Mouse (Mus musculus) inflammation-experienced regulatory T-cells, adult 6 months (primary cell): ENCODE measurements around the gene Rhox4a2. TPM values are rescaled to one million over a fixed set of nuclear protein-coding genes. Genes with fewer than 3 reads are reported as not detected.
"Not testable (repeated sequence)": the region's sequence is repeated elsewhere in the genome, so short reads cannot be mapped to it uniquely, and the experiment has no call there.

Source experiments
- ATAC-seq: one replicate; pipeline ENCODE4 v1.8.0; 2017
- polyA plus RNA-seq, 3 experiments: library from polyadenylated mRNA; unstranded; fragments of 100-300 nt; shearing (Covaris generic); gene quantifications; one replicate each; pipeline ENCODE4 v1.2.1; 2017

Gene Rhox4a2
- not detected for polyA plus RNA-seq

DNA sequence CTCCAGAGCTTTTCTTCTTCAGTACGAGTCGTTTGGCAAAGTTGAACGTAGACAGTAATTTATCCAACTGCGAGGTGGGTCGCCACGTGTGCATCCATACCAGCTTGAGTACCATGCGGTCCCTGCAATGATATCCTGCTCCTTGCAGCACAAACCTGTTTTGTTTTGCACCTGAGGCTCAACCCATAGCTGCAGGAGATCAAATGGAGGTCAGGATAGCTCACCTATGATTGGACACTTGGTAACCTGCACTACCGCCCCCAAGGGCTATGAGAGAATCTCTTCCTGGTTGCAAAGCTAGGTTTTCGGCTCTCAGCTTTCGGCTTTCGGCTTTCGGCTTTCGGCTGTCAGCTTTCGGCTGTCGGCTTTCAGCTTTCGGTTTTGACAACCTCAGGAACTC, at the start of gene Rhox4a2:
Gene Rhox4a2 (plus strand): TSS at position 301 of the 400 bp plus-strand sequence.
- not testable (repeated sequence) for ATAC-seq

DNA sequence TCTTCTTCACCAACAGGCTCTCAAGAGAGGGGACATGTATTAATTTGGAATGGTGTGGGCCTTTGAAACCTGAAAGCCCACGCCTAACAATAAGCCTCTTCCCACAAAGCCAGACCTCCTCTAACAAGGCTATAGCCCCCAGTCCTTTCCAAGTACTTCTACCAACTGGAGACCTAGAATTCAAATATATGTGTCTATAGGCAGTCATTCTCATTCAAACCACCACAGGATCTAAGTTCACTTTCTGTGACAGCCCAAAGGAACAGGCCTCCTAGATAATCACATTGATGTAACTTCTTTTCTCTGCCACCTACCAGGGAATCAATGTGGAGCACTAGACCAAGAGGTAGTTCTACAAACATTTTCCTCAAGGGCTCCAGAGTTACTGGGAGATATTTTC, 10.9 kb upstream of the Rhox4a2 start, which contains the start of gene Rhox3a2:
Gene Rhox3a2 (plus strand): TSS at position 301 of the 400 bp plus-strand sequence.
- ATAC-seq: not testable (repeated sequence)

DNA sequence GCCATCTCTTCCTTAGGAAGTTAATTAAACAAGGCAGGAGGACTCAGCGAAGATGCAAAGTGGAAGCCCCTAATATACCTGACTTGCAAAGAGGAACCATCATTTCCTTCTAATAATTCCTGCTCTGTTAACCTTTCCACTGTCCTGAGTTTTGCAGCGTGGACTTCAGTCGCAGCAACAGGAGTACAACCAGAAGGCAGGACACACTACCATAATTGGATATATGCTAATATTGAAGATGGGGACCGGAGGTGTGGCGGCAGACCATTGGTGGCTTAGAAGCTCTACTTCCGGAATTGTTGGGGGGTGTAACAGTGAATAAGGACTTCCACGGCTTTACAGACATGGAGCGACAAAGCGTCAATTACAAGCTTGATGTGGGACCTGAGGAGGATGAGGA, 21.1 kb downstream of the Rhox4a2 start, which contains the start of gene Rhox2b:
Gene Rhox2b (plus strand): TSS at position 301 of the 400 bp plus-strand sequence.
- ATAC-seq: not testable (repeated sequence)

DNA sequence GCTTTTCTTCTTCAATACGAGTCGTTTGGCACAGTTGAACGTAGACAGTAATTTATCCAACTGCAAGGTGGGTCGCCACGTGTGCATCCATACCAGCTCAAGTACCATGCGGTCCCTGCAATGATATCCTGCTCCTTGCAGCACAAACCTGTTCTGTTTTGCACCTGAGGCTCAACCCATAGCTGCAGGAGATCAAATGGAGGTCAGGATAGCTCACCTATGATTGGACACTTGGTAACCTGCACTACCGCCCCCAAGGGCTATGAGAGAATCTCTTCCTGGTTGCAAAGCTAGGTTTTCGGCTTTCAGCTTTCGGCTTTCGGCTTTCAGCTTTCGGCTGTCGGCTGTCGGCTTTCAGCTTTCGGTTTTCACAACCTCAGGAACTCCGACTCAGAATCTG, 41.5 kb downstream of the Rhox4a2 start, which contains the start of gene Rhox4b:
Gene Rhox4b (plus strand): TSS at position 301 of the 400 bp plus-strand sequence.
- ATAC-seq: not testable (repeated sequence)

Other genes with a start within 250 kb of the Rhox4a2 start
- gene Akap14, start 222.0 kb upstream of the Rhox4a2 start, polyA plus RNA-seq: under 1 TPM in 2 of 3 experiments, not detected in 1; 0.33 to 0.53 TPM
- 100 to 1,000 TPM; 266 to 354 (median 305) TPM for gene Ndufa1, start 199.7 kb upstream of the Rhox4a2 start, polyA plus RNA-seq
- gene Rnf113a1, start 199.6 kb upstream of the Rhox4a2 start, polyA plus RNA-seq: 10 to 100 TPM in 2 of 3 experiments, 1 to 10 TPM in 1; 7.9 to 16.0 (median 11.7) TPM
- not detected for gene Gm9, start 179.8 kb upstream of the Rhox4a2 start, polyA plus RNA-seq
- not detected for gene Rhox1, start 168.6 kb upstream of the Rhox4a2 start, polyA plus RNA-seq
- gene Rhox2a, start 145.9 kb upstream of the Rhox4a2 start, polyA plus RNA-seq: not detected
- not detected for gene Rhox3a, start 140.9 kb upstream of the Rhox4a2 start, polyA plus RNA-seq
- not detected for gene Rhox4a, start 125.5 kb upstream of the Rhox4a2 start, polyA plus RNA-seq
- not detected for gene Rhox3a2, start 10.8 kb upstream of the Rhox4a2 start, polyA plus RNA-seq
- gene Rhox2b, start 21.2 kb downstream of the Rhox4a2 start, polyA plus RNA-seq: not detected
- gene Rhox4b, start 41.6 kb downstream of the Rhox4a2 start, polyA plus RNA-seq: not detected
- not detected for gene Rhox2c, start 62.8 kb downstream of the Rhox4a2 start, polyA plus RNA-seq
- gene Rhox3c, start 67.7 kb downstream of the Rhox4a2 start, polyA plus RNA-seq: not detected
- gene Rhox4c, start 89.5 kb downstream of the Rhox4a2 start, polyA plus RNA-seq: not detected
- gene Rhox2d, start 102.6 kb downstream of the Rhox4a2 start, polyA plus RNA-seq: not detected
- not detected for gene Rhox4d, start 123.5 kb downstream of the Rhox4a2 start, polyA plus RNA-seq
- not detected for gene Rhox2e, start 139.6 kb downstream of the Rhox4a2 start, polyA plus RNA-seq
- gene Rhox3e, start 151.2 kb downstream of the Rhox4a2 start, polyA plus RNA-seq: not detected
- gene Rhox4e, start 166.6 kb downstream of the Rhox4a2 start, polyA plus RNA-seq: not detected
- gene Rhox2f, start 180.6 kb downstream of the Rhox4a2 start, polyA plus RNA-seq: not detected
- gene Rhox3f, start 190.1 kb downstream of the Rhox4a2 start, polyA plus RNA-seq: not detected
- not detected for gene Rhox4f, start 216.9 kb downstream of the Rhox4a2 start, polyA plus RNA-seq
- not detected for gene Rhox3g, start 237.8 kb downstream of the Rhox4a2 start, polyA plus RNA-seq